Mouse (Mus musculus) midbrain, postnatal 0 days (tissue): ENCODE results near the gene Gm35315. TPM values are rescaled to one million over a fixed set of nuclear protein-coding genes. Genes with fewer than 3 reads are reported as not detected.
A peak's percentile ranks its signal among the peaks of the same experiment; 100 is the strongest.
"Not testable (repeated sequence)": the region's sequence is repeated elsewhere in the genome, so short reads cannot be mapped to it uniquely, and the experiment has no call there.

Experiments
- ATAC-seq: fragments of 200-750 bp; cut with Nextera tagmentation; 2 replicates; pipeline ENCODE4 v1.8.0; 2017; ENCODE audit warnings: moderate number of reproducible peaks, mild to moderate bottlenecking, moderate TSS enrichment, moderate library complexity; ENCODE audit not compliant: low FRiP score
- DNase-seq: peaks from one replicate; pipeline ENCODE4 v3.0.0-alpha.2; 2015; ENCODE audit warnings: low spot score
- H3K27ac ChIP-seq: fragments of 300-500 bp; sonication (generic); 2 replicates; pipeline ENCODE4 v1.5.1; 2014; ENCODE audit warnings: low read depth, mild to moderate bottlenecking, low read length, mixed read lengths
- H3K27me3 ChIP-seq: fragments of 300-500 bp; sonication (generic); 2 replicates; pipeline ENCODE4 v1.6.1; 2014; ENCODE audit warnings: low read length, control low read depth, mixed read lengths; ENCODE audit not compliant: insufficient read depth
- H3K36me3 ChIP-seq: fragments of 300-500 bp; sonication (generic); 2 replicates; pipeline ENCODE4 v1.6.1; 2014; ENCODE audit warnings: low read length, control low read depth, mixed read lengths; ENCODE audit not compliant: insufficient read depth
- H3K4me1 ChIP-seq: fragments of 300-500 bp; sonication (generic); 2 replicates; pipeline ENCODE4 v1.6.1; 2014; ENCODE audit warnings: mild to moderate bottlenecking, control low read depth, antibody characterized with exemption, low read length, mixed read lengths; ENCODE audit not compliant: insufficient read depth
- H3K4me2 ChIP-seq: fragments of 300-500 bp; sonication (generic); 2 replicates; pipeline ENCODE4 v1.6.1; 2014; ENCODE audit warnings: low read depth, mild to moderate bottlenecking, low read length, mixed read lengths; ENCODE audit not compliant: poor library complexity, severe bottlenecking
- H3K4me3 ChIP-seq: fragments of 300-500 bp; sonication (generic); 2 replicates; pipeline ENCODE4 v1.5.1; 2014; ENCODE audit warnings: low read depth, mild to moderate bottlenecking, low read length, moderate library complexity
- H3K9ac ChIP-seq: fragments of 300-500 bp; sonication (generic); replicated peaks from 2 replicates; pipeline ENCODE4 v1.6.1; 2014; ENCODE audit warnings: mild to moderate bottlenecking, low read length, moderate library complexity, mixed read lengths; ENCODE audit not compliant: poor library complexity, severe bottlenecking
- H3K9me3 ChIP-seq: fragments of 300-500 bp; sonication (generic); 2 replicates; pipeline ENCODE4 v1.6.1; 2016; ENCODE audit warnings: low read length, control low read depth
- CTCF ChIP-seq: IDR thresholded peaks from 2 replicates; pipeline ENCODE4 v1.5.1; 2016; ENCODE audit warnings: antibody characterized with exemption, mild to moderate bottlenecking
- WGBS: fragments of 180-500 bp; shearing (Covaris S2); extraction: QIAGEN DNeasy Blood & Tissue Kit; methylation state at CpG from one replicate; pipeline ENCODE4 v1.1.7; 2014; 5-methylcytosine and 5-hydroxymethylcytosine counted together
- polyA plus RNA-seq: library from polyadenylated mRNA; unstranded; fragments of >200 nt; fragmentation: Nextera tagmentation; extraction: Ambion mirVana; gene quantifications from 2 replicates; pipeline ENCODE4 v1.2.1, GENCODE M21; 2015
- total RNA-seq: library from RNA; depleted of rRNA; stranded (reverse); fragments of >200 nt; gene quantifications from 2 replicates; pipeline ENCODE4 v1.2.3, GENCODE M21; 2014

The Gm35315 gene
- total and polyA plus RNA-seq, 2 experiments from 2014 or later = 0.39 to 0.88 TPM

- DNase-seq = peak; percentile 5
- no peaks in the 10 kb centered on the region for H3K9me3 ChIP-seq
- no peak for TF ChIP-seq CTCF
- peak overlapping the region; percentile 75 for H3K4me2 ChIP-seq
- peak overlapping the region; percentile 87 for H3K9ac ChIP-seq
- H3K4me3 ChIP-seq = peak overlapping the region; percentile 84
- no peaks in the 10 kb centered on the region for H3K4me1 ChIP-seq
- peak; percentile 38 for ATAC-seq
- 4% methylated on average over 18 of the region's 18 CpGs for WGBS
- H3K36me3 ChIP-seq = peaks cover 8% of the 10 kb centered on the region
- peak overlapping the region; percentile 82 for H3K27ac ChIP-seq
- H3K27me3 ChIP-seq = no peaks in the 10 kb centered on the region
These were observed 41.9 kb upstream of the Gm35315 start for GRCm38 (mm10) chr5:110136087-110136464.

- TF ChIP-seq CTCF = peak; percentile 42
- ATAC-seq = peak; percentile 99
- Histone ChIP-seq H3K27ac (peak within 1 kb of the TSS; percentile 82), H3K4me1 (no peaks in the 10 kb centered on the region), H3K27me3 (no peaks in the 10 kb centered on the region), H3K9me3 (no peaks in the 10 kb centered on the region), H3K36me3 (peaks cover 10% of the 10 kb centered on the region), H3K4me2 (peak within 1 kb of the TSS; percentile 75), H3K4me3 (peak within 1 kb of the TSS; percentile 84), H3K9ac (peak within 1 kb of the TSS; percentile 87)
- DNase-seq = peak; percentile 98
- 3% methylated on average over 46 of the region's 46 CpGs for WGBS
These were observed 41.3 kb upstream of the Gm35315 start, which contains the start of gene Chfr for GRCm38 (mm10) chr5:110135293-110136086. Gene Chfr (plus strand): TSS chr5:110135842.

GRCm38 (mm10) chr5:110122380-110122779 lies 28.2 kb upstream of the Gm35315 start:
- 81% methylated on average over 3 of the region's 3 CpGs for WGBS
- not testable (repeated sequence) for H3K27ac ChIP-seq, H3K4me1 ChIP-seq, H3K9me3 ChIP-seq, ATAC-seq, H3K4me3 ChIP-seq, H3K27me3 ChIP-seq, H3K4me2 ChIP-seq, DNase-seq, H3K9ac ChIP-seq
- H3K36me3 ChIP-seq = peaks cover 20% of the 10 kb centered on the region

GRCm38 (mm10) chr5:110109991-110110441 lies 15.8 kb upstream of the Gm35315 start, which contains the start of gene Zfp605:
Gene Zfp605 (plus strand): TSS chr5:110110092.
- Histone ChIP-seq H3K36me3 (peaks cover 22% of the 10 kb centered on the region), H3K9me3 (no peaks in the 10 kb centered on the region), H3K9ac (peak within 1 kb of the TSS; percentile 77), H3K27me3 (no peaks in the 10 kb centered on the region), H3K4me2 (peak within 1 kb of the TSS; percentile 62), H3K4me3 (peak within 1 kb of the TSS; percentile 60), H3K27ac (peak within 1 kb of the TSS; percentile 77), H3K4me1 (peaks cover 11% of the 10 kb centered on the region; the same call in 1 of the 2 replicates)
- under 1% methylated on average over 12 of the region's 12 CpGs for WGBS
- no peak for TF ChIP-seq CTCF
- DNase-seq = peak; percentile 94
- peak; percentile 68 for ATAC-seq

- H3K36me3 ChIP-seq = peaks cover 36% of the 10 kb centered on the region
- ATAC-seq (no peak), DNase-seq (no peak)
- H3K4me2 ChIP-seq = peak overlapping the region; percentile 87
- H3K4me1 ChIP-seq = peaks cover 11% of the 10 kb centered on the region; the same call in 1 of the 2 replicates
- H3K27ac ChIP-seq = peak overlapping the region; percentile 93; the same call in 1 of the 2 replicates
- H3K4me3 ChIP-seq = peak overlapping the region; percentile 57
- TF ChIP-seq CTCF = peak; percentile 46
- under 1% methylated on average over 7 of the region's 7 CpGs for WGBS
- no peaks in the 10 kb centered on the region for H3K27me3 ChIP-seq
- no peak overlapping the region for H3K9ac ChIP-seq
- no peaks in the 10 kb centered on the region for H3K9me3 ChIP-seq
These were observed 14.0 kb upstream of the Gm35315 start for GRCm38 (mm10) chr5:110108305-110108628.
